Mouse (Mus musculus) testis, postnatal 14 days (tissue): Measurements from ENCODE around the gene Olfr444.

Experiments used
- DNase-seq: peaks from one replicate; pipeline ENCODE4 v3.0.0; 2021; ENCODE audit warnings: low spot score

Gene Olfr444

GRCm38 (mm10) chr6:42948767-42949166 lies at the start of gene Olfr444:
Gene Olfr444, plus strand, starts transcription at chr6:42949067.
- no peak for DNase-seq

GRCm38 (mm10) chr6:42900345-42900744 lies 48.5 kb upstream of the Olfr444 start:
- DNase-seq = no peak

- no peak for DNase-seq
These were observed 40.3 kb upstream of the Olfr444 start, which contains the start of gene Olfr447 for GRCm38 (mm10) chr6:42908578-42908977. Gene Olfr447, plus strand, starts transcription at chr6:42908878.

GRCm38 (mm10) chr6:42921077-42921476 lies 27.8 kb upstream of the Olfr444 start, which contains the start of gene Olfr446:
Gene Olfr446, plus strand, starts transcription at chr6:42921377.
- no peak for DNase-seq

- DNase-seq = no peak
These were observed 31.5 kb downstream of the Olfr444 start for GRCm38 (mm10) chr6:42980377-42980776.
